Mouse (Mus musculus): Measurements from ENCODE around the gene Zw10.

Gene Zw10

GRCm38 (mm10) chr9:49055333-49056205, at the start of gene Zw10:
TSS of gene Zw10 (plus strand) at chr9:49055613.
- peak; percentile 99 for DNase-seq (ENCODE audit: low spot score)

DNA sequence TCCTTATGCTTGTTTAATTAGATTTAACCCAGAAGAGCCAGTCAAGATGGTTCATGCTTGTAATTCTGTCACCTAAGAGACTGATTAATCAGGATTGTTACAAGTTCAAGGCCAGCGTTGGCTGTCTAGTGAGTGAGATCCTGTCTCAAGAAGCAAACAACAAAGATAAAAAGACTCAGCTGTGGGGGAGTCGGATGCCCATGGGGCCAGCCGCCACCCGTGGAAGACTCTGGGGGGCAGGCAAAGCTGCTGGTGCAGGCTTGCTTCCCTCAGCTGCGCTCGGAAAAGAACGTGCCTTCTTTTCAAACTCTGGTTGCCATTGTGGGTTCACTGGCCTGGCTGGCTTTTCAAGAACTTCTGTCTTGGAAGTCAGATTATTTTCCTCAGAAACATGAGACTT, 39.6 kb upstream of the Zw10 start:
- DNase-seq (ENCODE audit: low spot score): no peak

DNA sequence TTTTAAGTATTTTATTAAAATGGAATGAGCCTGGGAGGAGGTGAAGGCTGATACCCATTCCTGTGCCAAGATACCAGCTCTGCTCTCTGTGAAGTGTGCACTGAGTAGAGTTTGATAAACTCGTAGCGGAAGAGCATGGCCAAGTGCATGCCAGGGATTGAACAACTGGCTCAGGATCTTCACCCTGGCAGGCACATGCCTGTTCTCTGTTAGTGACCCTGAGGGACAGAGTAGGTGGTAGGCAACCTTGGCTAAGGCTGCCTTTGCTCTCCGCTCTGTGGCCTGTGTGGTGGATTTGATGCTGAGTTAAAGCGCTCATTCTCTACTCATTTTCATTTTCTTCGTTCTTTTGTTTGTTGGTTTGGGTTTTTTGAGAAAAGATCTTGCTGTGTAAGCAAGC, 34.1 kb upstream of the Zw10 start:
- no peak for DNase-seq (ENCODE audit: low spot score)

- DNase-seq (ENCODE audit: low spot score): no peak
Observed at GRCm38 (mm10) chr9:49023956-49024355, 31.5 kb upstream of the Zw10 start.

GRCm38 (mm10) chr9:49024529-49024928, 30.9 kb upstream of the Zw10 start:
- no peak for DNase-seq (ENCODE audit: low spot score)

GRCm38 (mm10) chr9:49034764-49035163, 20.6 kb upstream of the Zw10 start:
- no peak for DNase-seq (ENCODE audit: low spot score)

DNA sequence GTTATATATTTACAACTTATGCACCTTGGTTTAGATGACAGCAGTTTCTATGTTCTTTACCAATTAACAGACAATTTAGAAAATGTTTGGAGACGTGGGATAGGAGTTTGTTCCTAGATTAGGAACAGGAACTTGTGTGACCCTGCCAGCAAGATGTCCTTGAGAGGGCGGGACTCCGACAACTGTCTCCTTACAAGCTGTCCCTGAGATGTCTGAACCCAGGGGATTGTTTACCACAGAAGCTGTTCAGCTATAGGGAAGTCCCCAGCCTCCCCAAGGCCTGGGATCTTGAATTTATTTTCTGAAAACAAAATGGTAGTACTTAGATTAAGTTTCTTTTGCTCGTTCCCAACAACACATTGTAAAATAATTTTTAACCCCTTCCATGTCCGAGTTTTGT, 4.5 kb upstream of the Zw10 start:
- DNase-seq (ENCODE audit: low spot score): no peak

- peak; percentile 79 for DNase-seq (ENCODE audit: low spot score)
Observed at GRCm38 (mm10) chr9:49051349-49051748, 4.1 kb upstream of the Zw10 start.

DNA sequence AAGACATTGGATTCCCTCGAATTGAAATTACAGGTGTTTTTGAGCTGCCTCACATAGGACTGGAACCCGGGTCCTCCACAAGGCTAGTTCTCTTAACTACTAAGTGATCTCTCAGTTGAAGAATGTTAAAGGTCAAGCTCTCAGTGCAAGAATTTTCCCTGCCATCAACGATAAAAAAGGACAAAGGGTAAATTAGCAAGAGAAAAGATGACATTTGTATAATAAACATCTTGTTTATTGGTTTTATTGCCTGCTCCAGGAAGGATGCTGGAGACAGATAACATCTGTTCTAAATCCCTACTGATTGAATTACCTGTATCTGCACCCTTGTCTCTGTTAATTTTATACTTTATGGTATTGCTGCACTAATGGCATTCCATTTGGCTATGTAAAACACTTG, 1.4 kb upstream of the Zw10 start:
- no peak for DNase-seq (ENCODE audit: low spot score)

DNA sequence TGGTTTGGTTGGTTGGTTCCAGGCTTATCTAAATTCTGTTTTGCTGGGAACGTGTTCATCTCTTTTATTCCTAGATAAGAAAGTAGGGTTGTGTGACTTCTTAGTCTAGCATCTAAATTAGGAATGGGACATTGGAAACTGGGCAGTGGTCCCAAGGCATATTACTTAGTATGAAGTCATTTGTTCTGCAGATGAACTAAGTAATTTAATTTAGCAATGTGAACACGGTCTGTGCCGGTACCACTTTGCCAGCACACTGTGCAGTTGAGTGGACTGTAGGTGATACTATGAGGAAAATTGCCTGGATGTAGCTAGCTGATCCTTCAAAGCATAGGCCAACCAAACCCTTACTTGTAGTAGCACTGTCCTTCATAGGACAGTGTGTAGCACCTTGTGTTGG, 21.4 kb downstream of the Zw10 start:
- no peak for DNase-seq (ENCODE audit: low spot score)

DNA sequence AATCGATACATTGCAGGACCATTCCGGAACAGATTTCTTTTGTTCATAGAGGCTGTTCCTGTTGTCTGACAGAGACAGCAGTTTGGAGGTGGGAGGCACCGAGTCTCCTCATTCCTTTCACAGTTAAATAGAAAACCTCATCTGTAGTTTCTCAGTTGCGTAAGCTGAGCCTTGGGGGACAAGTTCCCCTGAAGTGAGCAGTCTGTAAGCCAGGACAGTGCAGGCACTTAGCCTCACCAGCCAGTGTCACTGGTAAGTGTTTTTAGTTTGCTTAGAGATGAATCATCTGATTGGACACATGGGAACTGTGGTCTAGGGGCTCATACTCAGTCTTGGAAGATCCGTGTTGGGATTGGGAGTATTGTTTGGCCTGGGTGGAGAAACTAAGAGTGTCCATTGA, 25.7 kb downstream of the Zw10 start, which contains the start of gene Tmprss5:
Tmprss5 (plus strand) TSS at position 154 of the 400 bp plus-strand sequence.
- no peak for DNase-seq (ENCODE audit: low spot score)

DNA sequence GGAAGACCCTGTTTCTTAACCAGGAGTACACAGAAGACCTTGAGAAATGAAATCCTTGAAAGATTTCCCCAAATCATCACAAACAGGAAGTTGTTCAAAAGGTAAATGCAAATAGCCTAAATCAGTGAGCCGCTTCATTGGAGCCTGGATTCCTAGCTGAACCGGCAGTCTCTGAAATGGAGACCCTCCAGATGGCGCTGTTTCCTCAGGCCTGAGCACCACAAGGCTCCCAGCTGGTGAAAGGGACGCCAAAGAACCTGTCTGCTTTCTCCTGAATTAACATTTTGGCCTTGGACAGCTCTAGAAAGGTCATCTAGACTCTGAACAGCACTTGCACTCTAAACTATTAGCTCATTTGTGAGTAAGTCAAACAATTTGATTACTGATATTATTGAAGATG, 26.1 kb downstream of the Zw10 start:
- peak; percentile 86 for DNase-seq (ENCODE audit: low spot score)

- peak; percentile 56 for DNase-seq (ENCODE audit: low spot score)
Observed at GRCm38 (mm10) chr9:49087317-49087716, 31.9 kb downstream of the Zw10 start.

DNA sequence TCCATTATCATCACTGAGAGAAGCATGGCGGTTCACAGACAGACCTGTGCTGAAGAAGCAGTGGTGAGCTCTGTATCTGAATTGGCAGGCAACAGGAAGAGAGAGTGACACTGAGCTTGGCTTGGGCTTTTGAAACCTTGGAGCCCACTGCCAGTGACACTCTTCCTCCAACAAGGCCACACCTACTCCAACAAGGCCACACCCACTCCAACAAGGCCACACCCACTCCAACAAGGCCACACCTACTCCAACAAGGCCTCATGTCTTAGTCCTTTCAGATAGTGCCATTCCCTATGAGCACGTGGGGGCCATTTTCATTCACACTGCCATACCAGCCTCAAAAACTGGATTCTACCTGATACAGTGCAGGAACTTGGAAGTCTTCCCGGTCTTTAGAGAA, 43.5 kb downstream of the Zw10 start:
- no peak for DNase-seq (ENCODE audit: low spot score)

DNA sequence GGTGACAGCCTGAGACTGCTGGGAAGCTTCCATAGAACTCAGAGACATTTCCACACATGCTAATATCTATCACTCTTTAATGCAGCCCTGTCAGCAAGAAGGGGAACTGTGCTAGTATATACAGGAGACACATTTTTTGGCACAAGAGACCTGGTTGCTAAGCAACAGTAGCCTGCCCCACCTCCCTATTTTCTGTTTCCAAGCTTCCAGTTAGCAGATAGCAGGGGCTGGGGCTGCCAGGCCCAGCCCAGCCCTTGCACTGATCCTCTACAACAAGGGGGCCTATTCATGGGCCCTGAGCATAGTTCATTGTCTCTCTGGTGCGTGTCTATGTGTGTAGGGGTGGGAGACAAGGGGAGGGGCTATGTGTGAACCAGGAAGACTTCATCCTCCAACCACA, 46.9 kb downstream of the Zw10 start:
- peak; percentile 19 for DNase-seq (ENCODE audit: low spot score)

- peak; percentile 57 for DNase-seq (ENCODE audit: low spot score)
Observed at GRCm38 (mm10) chr9:49109101-49109500, 53.7 kb downstream of the Zw10 start.

DNA sequence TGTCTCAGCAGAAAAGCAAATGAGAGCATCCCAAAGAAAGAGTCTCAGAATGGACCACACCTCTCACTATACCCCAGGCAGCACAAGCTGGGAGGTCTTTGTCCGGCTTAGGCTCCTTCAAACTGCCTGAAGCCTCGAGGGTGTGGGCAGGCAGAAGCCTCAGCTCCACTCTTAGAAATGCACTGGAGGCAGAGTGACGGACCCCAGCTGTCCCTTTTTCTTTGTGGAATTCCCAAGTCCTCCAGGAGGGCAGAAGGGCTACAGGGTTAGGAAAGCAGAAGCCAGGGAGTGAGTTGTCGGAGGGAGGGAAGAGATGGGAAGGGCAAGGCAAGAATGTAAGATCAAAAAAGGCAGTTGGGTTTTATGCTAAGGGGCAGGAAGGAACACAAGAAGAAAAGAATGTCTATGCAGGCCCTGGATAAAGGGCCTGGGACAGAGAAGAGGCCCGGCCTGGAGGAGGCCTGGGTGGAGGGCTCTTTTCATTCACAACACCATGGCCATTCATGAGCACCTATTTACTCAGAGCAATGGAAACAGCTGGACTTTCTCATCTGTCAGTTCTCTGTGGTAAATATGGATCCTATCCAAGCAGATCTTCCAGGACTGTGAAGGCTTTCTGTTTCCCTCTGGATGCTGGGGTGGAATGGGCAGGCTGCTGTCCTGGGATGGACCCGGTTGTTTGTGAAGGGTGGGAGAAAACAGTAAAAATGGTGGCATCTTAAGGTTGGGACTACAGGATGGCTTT, 55.2 kb downstream of the Zw10 start:
- peak; percentile 13 for DNase-seq (ENCODE audit: low spot score)

DNA sequence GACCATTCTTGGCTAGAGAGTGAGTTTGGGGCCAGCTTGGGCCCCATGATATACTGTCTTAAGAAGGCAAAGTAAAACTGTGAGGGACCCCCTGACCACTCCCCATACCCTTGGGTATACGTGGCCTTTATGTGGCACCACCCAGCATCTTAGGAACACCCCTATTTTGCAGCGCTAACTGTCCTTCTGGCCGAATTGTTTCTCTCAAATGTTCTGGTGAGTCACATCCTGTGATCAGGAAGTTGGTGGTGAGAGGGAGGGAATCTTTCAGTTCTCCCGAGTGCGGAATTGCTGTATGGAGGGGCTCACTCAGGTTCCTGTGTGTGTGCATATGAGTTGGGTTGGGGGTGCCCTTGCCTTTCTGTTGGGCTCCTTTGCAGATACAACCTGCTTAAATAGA, 55.9 kb downstream of the Zw10 start:
- no peak for DNase-seq (ENCODE audit: low spot score)

- DNase-seq (ENCODE audit: low spot score): no peak
Observed at GRCm38 (mm10) chr9:49118271-49118825, 62.9 kb downstream of the Zw10 start.

DNA sequence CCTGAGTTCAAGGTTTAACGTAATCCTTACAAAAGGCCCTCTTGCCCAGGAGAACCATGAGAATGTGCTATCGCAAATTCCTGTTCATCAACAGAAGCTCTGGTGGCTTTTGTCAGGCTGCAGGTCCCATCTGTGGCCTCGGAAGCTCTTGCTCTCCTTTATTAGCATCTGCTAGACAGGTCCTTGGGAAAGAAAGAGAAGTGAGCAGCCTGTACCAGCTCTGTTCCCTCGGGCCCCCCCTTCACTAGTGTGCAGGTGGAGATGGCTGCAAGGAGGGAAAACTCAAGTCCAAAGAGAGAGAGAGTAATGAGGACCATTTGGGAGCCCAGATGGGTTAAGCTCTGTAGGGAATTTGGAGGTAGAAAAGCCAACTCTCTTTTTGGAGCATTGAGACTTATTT, 64.3 kb downstream of the Zw10 start:
- no peak for DNase-seq (ENCODE audit: low spot score)

DNA sequence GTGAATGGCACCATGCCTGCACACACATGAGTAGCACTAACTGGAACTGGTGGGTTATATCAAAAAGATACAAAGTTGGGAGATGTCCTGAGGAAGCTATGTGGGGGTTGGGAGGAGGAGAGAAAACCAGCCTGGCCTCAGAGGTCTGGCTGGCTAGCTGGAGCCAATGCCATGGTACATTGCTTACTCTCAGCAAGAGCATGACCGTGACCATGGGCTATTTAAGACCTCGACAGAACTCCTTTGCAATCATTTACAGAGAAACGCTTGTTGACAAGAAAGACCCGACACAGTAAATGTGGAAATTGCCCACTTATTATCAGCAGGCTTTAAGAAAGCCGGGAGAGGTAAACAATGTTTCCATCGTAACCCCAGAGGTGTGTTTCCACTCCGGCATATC, 70.3 kb downstream of the Zw10 start:
- DNase-seq (ENCODE audit: low spot score): no peak
